Mouse (Mus musculus) right cerebral cortex, postnatal 14 days (tissue): ENCODE results near the gene Ubqln4.

Experiments used
- DNase-seq: peaks from one replicate; pipeline ENCODE4 v3.0.0; 2022

Ubqln4 gene

GRCm38 (mm10) chr3:88607065-88607757 is 53.7 kb downstream of the Ubqln4 start:
- peak; percentile 76 for DNase-seq

DNA sequence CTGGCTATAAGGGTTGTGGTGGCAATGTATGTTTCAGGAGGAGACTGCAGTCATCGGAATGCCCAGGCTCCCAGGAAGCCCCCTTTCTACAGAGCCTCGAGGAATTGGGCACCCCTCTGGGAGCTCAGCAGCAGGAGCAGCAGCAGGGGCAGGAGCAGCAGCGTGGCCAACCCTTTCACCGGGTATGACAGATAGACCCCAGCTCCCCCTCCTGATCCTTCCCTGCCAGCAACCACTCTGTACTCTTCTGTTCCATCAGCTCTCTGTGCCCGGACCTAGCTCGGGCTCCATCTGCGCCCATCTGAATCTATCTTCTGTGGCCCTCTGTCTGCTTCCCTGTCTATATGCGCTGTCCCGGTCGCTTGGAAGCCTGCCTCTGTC is 54.2 kb downstream of the Ubqln4 start:
- DNase-seq: no peak

GRCm38 (mm10) chr3:88609066-88609465 is 55.5 kb downstream of the Ubqln4 start:
- no peak for DNase-seq

- no peak for DNase-seq
Observed at GRCm38 (mm10) chr3:88614418-88614817, 60.9 kb downstream of the Ubqln4 start.

- DNase-seq: no peak
Observed at GRCm38 (mm10) chr3:88615117-88615516, 61.6 kb downstream of the Ubqln4 start.

- no peak for DNase-seq
Observed at GRCm38 (mm10) chr3:88615902-88616391, 62.4 kb downstream of the Ubqln4 start.

GRCm38 (mm10) chr3:88616951-88617500 is 63.5 kb downstream of the Ubqln4 start:
- DNase-seq: no peak

- no peak for DNase-seq
Observed at GRCm38 (mm10) chr3:88618074-88618871, 64.7 kb downstream of the Ubqln4 start.
